Mouse (Mus musculus) spleen, adult 2 months (tissue): ENCODE results near the gene Vars2.

ENCODE experiments used
- CTCF ChIP-seq: fragments of 200-500 bp; IDR thresholded peaks from 2 replicates; pipeline ENCODE4 v1.5.1; 2011; ENCODE audit warnings: mild to moderate bottlenecking, inconsistent platforms; ENCODE audit not compliant: insufficient read depth, insufficient read length, insufficient replicate concordance; ENCODE audit errors: extremely low read depth
- POLR2A ChIP-seq: fragments of 200-500 bp; IDR thresholded peaks from 2 replicates; pipeline ENCODE4 v1.6.1; 2011; ENCODE audit warnings: low read depth, low read length, inconsistent platforms

GRCm38 (mm10) chr17:35717080-35717479 is 49.7 kb upstream of the Vars2 start:
- no peak for TF ChIP-seq CTCF
- TF ChIP-seq POLR2A: no peak
